Mouse (Mus musculus) G1E-ER4 (cell line): ENCODE results near the gene CT030661.1. TPM values are rescaled to one million over a fixed set of nuclear protein-coding genes. Genes with fewer than 3 reads are reported as not detected.
"Not testable (repeated sequence)": the region's sequence is repeated elsewhere in the genome, so short reads cannot be mapped to it uniquely, and the experiment has no call there.

Source experiments
- GATA1 ChIP-seq: IDR thresholded peaks from one replicate; pipeline ENCODE4 v1.8.0; 2012; ENCODE audit warnings: low read length, inconsistent platforms
- polyA plus RNA-seq: library from polyadenylated mRNA; stranded (reverse); fragments of >175 nt; gene quantifications from 2 replicates; pipeline ENCODE4 v1.2.3, GENCODE M21; 2012

CT030661.1 gene
- polyA plus RNA-seq = 0.39 and 0.87 TPM in 2 replicates

GRCm38 (mm10) chr17:22314730-22315226 is at the start of gene CT030661.1:
CT030661.1 (minus strand) TSS chr17:22314837.
- not testable (repeated sequence) for TF ChIP-seq GATA1

GRCm38 (mm10) chr17:22363895-22364294 is 49.3 kb upstream of the CT030661.1 start:
- no peak for TF ChIP-seq GATA1

- TF ChIP-seq GATA1 = not testable (repeated sequence)
These were observed 46.6 kb upstream of the CT030661.1 start, which contains the start of the genes Zfp944 and Zfp758 for GRCm38 (mm10) chr17:22361101-22361781. Zfp944 (minus strand) TSS chr17:22361400. Zfp758 (plus strand) TSS chr17:22361453.

GRCm38 (mm10) chr17:22360572-22360971 is 45.9 kb upstream of the CT030661.1 start:
- TF ChIP-seq GATA1 = no peak

- no peak for TF ChIP-seq GATA1
These were observed 38.2 kb upstream of the CT030661.1 start for GRCm38 (mm10) chr17:22352794-22353193.

Other genes starting within 250 kb of the CT030661.1 start
- gene Zfp947, start 148.6 kb downstream of the CT030661.1 start, polyA plus RNA-seq = not detected in 2 replicates
- gene Zfp994, start 89.2 kb downstream of the CT030661.1 start, polyA plus RNA-seq = 0.16 and 0.21 TPM in 2 replicates
- gene Zfp944, start 46.6 kb upstream of the CT030661.1 start, polyA plus RNA-seq = 1.1 and 1.7 TPM in 2 replicates
- 0.10 and 0.11 TPM in 2 replicates for gene Zfp758, start 46.6 kb upstream of the CT030661.1 start, polyA plus RNA-seq
- gene Zfp946, start 109.4 kb upstream of the CT030661.1 start, polyA plus RNA-seq = 4.3 and 5.2 TPM in 2 replicates